Comparison of ENCODE assay signal across 7 mouse cellular contexts in the genomic region with DNA sequence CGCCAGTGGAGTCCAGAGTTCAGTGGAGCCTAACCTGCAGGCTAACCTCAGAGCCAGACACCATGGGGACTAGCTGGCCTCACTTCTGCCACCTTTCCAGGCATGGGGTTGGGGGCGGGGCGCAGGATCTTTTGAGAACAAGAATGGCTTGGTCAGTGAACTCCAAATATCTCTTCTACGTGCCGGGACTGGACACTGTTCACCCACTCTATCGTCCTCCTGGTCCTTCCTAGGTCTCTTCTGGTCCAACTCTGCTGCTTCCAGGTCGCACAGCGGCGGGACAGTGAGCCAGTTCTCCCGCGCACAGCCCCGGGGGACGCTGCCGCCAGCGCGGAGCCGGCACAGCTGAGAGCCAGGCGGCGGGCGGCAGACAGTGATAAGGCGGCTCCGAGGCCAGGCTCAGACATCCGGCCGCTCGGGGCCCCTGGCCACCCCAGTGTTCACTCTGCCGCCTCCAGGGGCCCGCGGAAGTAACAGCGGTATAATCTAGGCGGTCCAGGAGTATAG. TPM values are rescaled to one million over a fixed set of nuclear protein-coding genes. Genes with fewer than 3 reads are reported as not detected.
DNase-seq lines count a peak whose midpoint lies in the region; ATAC-seq and TF ChIP-seq lines count a peak whose summit lies in the region.

No protein-coding gene starts in this region.

- H3K27ac ChIP-seq in heart, embryonic 10.5 days: peak overlapping the region; percentile 95
- peak overlapping the region; percentile 37; the same call in 1 of the 2 replicates for H3K27ac ChIP-seq in kidney, embryonic 14.5 days (ENCODE audit: low read depth, low read length)
- H3K27ac ChIP-seq in lung, postnatal 0 days (ENCODE audit: low read length): peak overlapping the region; percentile 9; the same call in 1 of the 2 replicates

- H3K36me3 ChIP-seq in heart, embryonic 10.5 days: no peaks in the 10 kb centered on the region
- H3K36me3 ChIP-seq in kidney, embryonic 14.5 days (ENCODE audit: control insufficient read depth, insufficient read depth, low read length): no peaks in the 10 kb centered on the region
- H3K36me3 ChIP-seq in lung, postnatal 0 days (ENCODE audit: insufficient read depth, low read length): no peaks in the 10 kb centered on the region

- peak; percentile 42 for DNase-seq in ZHBTc4 (ENCODE audit: low read depth, low spot score)
- peak; percentile 74 for DNase-seq in c-Kit-positive CD71-positive TER-119-positive erythroid progenitor cells, embryonic 14.5 days (ENCODE audit: low spot score)
- DNase-seq in heart, embryonic 10.5 days (ENCODE audit: low spot score): peak; percentile 91
- peak; percentile 63 for DNase-seq in lung, postnatal 0 days (ENCODE audit: low spot score)
- peak; percentile 29 for DNase-seq in spleen, adult 12 weeks (ENCODE audit: low spot score)

- H3K27me3 ChIP-seq in heart, embryonic 10.5 days (ENCODE audit: insufficient read depth, poor library complexity, severe bottlenecking): no peaks in the 10 kb centered on the region
- H3K27me3 ChIP-seq in kidney, embryonic 14.5 days (ENCODE audit: control insufficient read depth, insufficient read depth, low read length): no peaks in the 10 kb centered on the region
- no peaks in the 10 kb centered on the region for H3K27me3 ChIP-seq in lung, postnatal 0 days (replicated peaks; ENCODE audit: insufficient read depth, low read length)

- 3% methylated on average over 30 of the region's 30 CpGs for WGBS in heart, embryonic 10.5 days
- WGBS in kidney, embryonic 14.5 days: 2% methylated on average over 30 of the region's 30 CpGs
- 3% methylated on average over 30 of the region's 30 CpGs for WGBS in lung, postnatal 0 days

- no peaks in the 10 kb centered on the region for H3K9me3 ChIP-seq in heart, embryonic 10.5 days
- H3K9me3 ChIP-seq in kidney, embryonic 14.5 days (ENCODE audit: control insufficient read depth, low read length): no peaks in the 10 kb centered on the region
- H3K9me3 ChIP-seq in lung, postnatal 0 days (ENCODE audit: low read length): no peaks in the 10 kb centered on the region

- H3K4me1 ChIP-seq in heart, embryonic 10.5 days: peaks cover 76% of the 10 kb centered on the region
- peaks cover 17% of the 10 kb centered on the region for H3K4me1 ChIP-seq in kidney, embryonic 14.5 days (ENCODE audit: control insufficient read depth, insufficient read depth, low read length)
- H3K4me1 ChIP-seq in lung, postnatal 0 days (ENCODE audit: insufficient read depth, low read depth, low read length): peaks cover 10% of the 10 kb centered on the region; the same call in 1 of the 2 replicates

- TF ChIP-seq CTCF in lung, postnatal 0 days (IDR thresholded peaks at IDR 0.05): peak; percentile 34

- no peak for TF ChIP-seq EP300 in lung, postnatal 0 days (IDR thresholded peaks at IDR 0.05)

- peak overlapping the region; percentile 49 for H3K4me3 ChIP-seq in heart, embryonic 10.5 days
- H3K4me3 ChIP-seq in kidney, embryonic 14.5 days (ENCODE audit: low read length): peak overlapping the region; percentile 22
- peak overlapping the region; percentile 8; the same call in 1 of the 2 replicates for H3K4me3 ChIP-seq in lung, postnatal 0 days (ENCODE audit: low read depth, low read length)

- peak overlapping the region; percentile 2; the same call in 1 of the 2 replicates for H3K9ac ChIP-seq in kidney, embryonic 14.5 days (ENCODE audit: low read depth, low read length)
- H3K9ac ChIP-seq in lung, postnatal 0 days (replicated peaks; ENCODE audit: low read depth): peak overlapping the region; percentile 39

- H3K4me2 ChIP-seq in kidney, embryonic 14.5 days (replicated peaks; ENCODE audit: low read depth, low read length): peak overlapping the region; percentile 52
- peak overlapping the region; percentile 60 for H3K4me2 ChIP-seq in lung, postnatal 0 days (replicated peaks; ENCODE audit: low read depth, low read length)

- peak; percentile 66 for ATAC-seq in kidney, embryonic 14.5 days (ENCODE audit: low FRiP score, low TSS enrichment)
- ATAC-seq in lung, postnatal 0 days: peak; percentile 92
- no peak for ATAC-seq in cerebellum, adult (ENCODE audit: insufficient number of reproducible peaks, low FRiP score, low TSS enrichment)

RNA-seq across cellular contexts. Expression of gene Smad6, which starts 38.2 kb away (rescaled TPM):
- 29.4 and 47.2 TPM in 2 replicates for polyA plus RNA-seq in heart, embryonic 10.5 days (2016; fragmentation: Nextera tagmentation; extraction: Ambion mirVana)
- polyA plus RNA-seq in kidney, embryonic 14.5 days (2014; fragmentation: Nextera tagmentation; extraction: Ambion mirVana): 12.2 and 14.3 TPM in 2 replicates
- polyA plus RNA-seq in lung, postnatal 0 days (2015; fragmentation: Nextera tagmentation; extraction: Ambion mirVana): 13.4 and 15.3 TPM in 2 replicates

RNA-seq across cellular contexts. Expression of gene Lctl, which starts 56.9 kb away (rescaled TPM):
- polyA plus RNA-seq in heart, embryonic 10.5 days (2016; fragmentation: Nextera tagmentation; extraction: Ambion mirVana): not detected in 2 replicates
- 0.16 and 0.19 TPM in 2 replicates for polyA plus RNA-seq in kidney, embryonic 14.5 days (2014; fragmentation: Nextera tagmentation; extraction: Ambion mirVana)
- polyA plus RNA-seq in lung, postnatal 0 days (2015; fragmentation: Nextera tagmentation; extraction: Ambion mirVana): not detected in 2 replicates

Comparison
In these comparisons a context has a peak if more than half of its experiments do, and no peak if none do; other contexts are left out.
1. DNase-seq: peak in every context shown above with its lines; median percentile 91 in heart, embryonic 10.5 days; 74 in c-Kit-positive CD71-positive TER-119-positive erythroid progenitor cells, embryonic 14.5 days; 63 in lung, postnatal 0 days; 42 in ZHBTc4; 29 in spleen, adult 12 weeks.
2. H3K27ac ChIP-seq: peak in every context shown above with its lines; median percentile 95 in heart, embryonic 10.5 days; 37 in kidney, embryonic 14.5 days; 9 in lung, postnatal 0 days.